Mouse (Mus musculus) embryonic fibroblast, embryonic 13.5 days (primary cell): ENCODE results near the gene C8a.

Experiments
- CTCF ChIP-seq: IDR thresholded peaks from 2 replicates; pipeline ENCODE4 v1.5.1; 2011; ENCODE audit warnings: mild to moderate bottlenecking, control low read depth, low read length, moderate library complexity, borderline replicate concordance; ENCODE audit not compliant: insufficient read depth
- POLR2A ChIP-seq: IDR thresholded peaks from 2 replicates; pipeline ENCODE4 v1.6.1; 2011; ENCODE audit warnings: low read depth, mild to moderate bottlenecking, control low read depth, low read length, moderate library complexity

- no peak for TF ChIP-seq CTCF
- TF ChIP-seq POLR2A: no peak
These were observed 59.5 kb downstream of the C8a start for GRCm38 (mm10) chr4:104816519-104817232.
